Mouse (Mus musculus) C2C12 (cell line): ENCODE results near the gene Irx4. TPM values are rescaled to one million over a fixed set of nuclear protein-coding genes. Genes with fewer than 3 reads are reported as not detected.

Experiments
- H3K27me3 ChIP-seq: one replicate; pipeline ENCODE4 v1.6.1; 2011; ENCODE audit not compliant: control insufficient read depth, insufficient read depth, insufficient read length
- H3K36me3 ChIP-seq: one replicate; pipeline ENCODE4 v1.6.1; 2011; ENCODE audit not compliant: control insufficient read depth, insufficient read depth
- H3K4me3 ChIP-seq: one replicate; pipeline ENCODE4 v1.5.1; 2011; ENCODE audit warnings: mild to moderate bottlenecking, control low read depth; ENCODE audit not compliant: poor library complexity, insufficient read depth, severe bottlenecking
- H3K79me2 ChIP-seq: one replicate; pipeline ENCODE4 v1.6.1; 2011; ENCODE audit not compliant: control insufficient read depth, insufficient read depth
- H3K79me3 ChIP-seq: one replicate; pipeline ENCODE4 v1.6.1; 2011; ENCODE audit warnings: low read depth, control low read depth
- H3ac ChIP-seq: one replicate; pipeline ENCODE3; 2011; ENCODE audit warnings: low read depth; ENCODE audit not compliant: control insufficient read depth, insufficient read length
- CEBPB ChIP-seq: IDR thresholded peaks from one replicate; pipeline ENCODE4 v1.6.1; 2011; ENCODE audit warnings: low read depth, mild to moderate bottlenecking, control low read depth, moderate library complexity
- CTCF ChIP-seq: IDR thresholded peaks from one replicate; pipeline ENCODE4 v1.5.1; 2011; ENCODE audit not compliant: control insufficient read depth, insufficient read depth, insufficient read length
- FOSL1 ChIP-seq: IDR thresholded peaks from one replicate; pipeline ENCODE4 v1.8.0; 2011; ENCODE audit warnings: mild to moderate bottlenecking, low read length; ENCODE audit not compliant: poor library complexity, insufficient read depth, severe bottlenecking
- MAX ChIP-seq: IDR thresholded peaks from one replicate; pipeline ENCODE4 v1.6.1; 2011; ENCODE audit warnings: mild to moderate bottlenecking, control low read depth
- MYOD1 ChIP-seq: IDR thresholded peaks from one replicate; pipeline ENCODE4 v1.6.1; 2011; ENCODE audit warnings: low read depth; ENCODE audit not compliant: control insufficient read depth, insufficient read length
- MYOG ChIP-seq: IDR thresholded peaks from one replicate; pipeline ENCODE4 v1.6.1; 2011; ENCODE audit not compliant: control insufficient read depth, insufficient read length; ENCODE audit errors: extremely low read depth
- USF1 ChIP-seq: IDR thresholded peaks from one replicate; pipeline ENCODE4 v1.6.1; 2011; ENCODE audit warnings: low read depth, mild to moderate bottlenecking, control low read depth, moderate library complexity
- polyA plus RNA-seq: library from polyadenylated mRNA; unstranded; fragments of >200 nt; fragmentation: generic; extraction: Trizol; gene quantifications from one replicate; pipeline ENCODE4 v1.2.1, GENCODE M21; 2012; ENCODE audit warnings: missing spikeins

The Irx4 gene
- polyA plus RNA-seq, 1 experiment = not detected

- TF ChIP-seq MYOG (no peak), CTCF (no peak), USF1 (no peak), CEBPB (no peak), FOSL1 (no peak), MYOD1 (no peak)
- peaks cover 58% of the 10 kb centered on the region for H3K27me3 ChIP-seq
- H3K4me3 ChIP-seq = no peak overlapping the region
- no peaks in the 10 kb centered on the region for H3K79me3 ChIP-seq
- no peaks in the 10 kb centered on the region for H3K79me2 ChIP-seq
- no peak overlapping the region for H3ac ChIP-seq
- no peaks in the 10 kb centered on the region for H3K36me3 ChIP-seq
Observed at GRCm38 (mm10) chr13:73262336-73263127, 2.3 kb downstream of the Irx4 start.

- no peaks in the 10 kb centered on the region for H3K79me2 ChIP-seq
- H3K4me3 ChIP-seq = no peak overlapping the region
- no peaks in the 10 kb centered on the region for H3K79me3 ChIP-seq
- H3K36me3 ChIP-seq = no peaks in the 10 kb centered on the region
- TF ChIP-seq USF1 (no peak), CEBPB (no peak), FOSL1 (no peak), MYOG (no peak), MYOD1 (no peak), MAX (no peak), CTCF (no peak)
- peaks cover 64% of the 10 kb centered on the region for H3K27me3 ChIP-seq
- H3ac ChIP-seq = no peak overlapping the region
Observed at GRCm38 (mm10) chr13:73263128-73263971, 3.1 kb downstream of the Irx4 start.

- Histone ChIP-seq H3K27me3 (peaks cover 73% of the 10 kb centered on the region), H3ac (no peak overlapping the region), H3K79me2 (no peaks in the 10 kb centered on the region), H3K36me3 (no peaks in the 10 kb centered on the region), H3K79me3 (no peaks in the 10 kb centered on the region), H3K4me3 (no peak overlapping the region)
- TF ChIP-seq MYOG (no peak), FOSL1 (no peak), CEBPB (no peak), USF1 (no peak), MYOD1 (no peak), CTCF (no peak), MAX (no peak)
Observed at GRCm38 (mm10) chr13:73264166-73264735, 4.0 kb downstream of the Irx4 start.

- Histone ChIP-seq H3K79me2 (no peaks in the 10 kb centered on the region), H3K79me3 (no peaks in the 10 kb centered on the region), H3ac (no peak overlapping the region), H3K4me3 (no peak overlapping the region), H3K27me3 (peaks cover 78% of the 10 kb centered on the region), H3K36me3 (no peaks in the 10 kb centered on the region)
- TF ChIP-seq MAX = no peak
- no peak for TF ChIP-seq FOSL1
- no peak for TF ChIP-seq CTCF
- TF ChIP-seq MYOG = no peak
- TF ChIP-seq CEBPB = no peak
- TF ChIP-seq USF1 = no peak
- no peak for TF ChIP-seq MYOD1
Observed at GRCm38 (mm10) chr13:73264831-73265230, 4.6 kb downstream of the Irx4 start.

- Histone ChIP-seq H3K79me2 (no peaks in the 10 kb centered on the region), H3K4me3 (no peak overlapping the region), H3K27me3 (peaks cover 80% of the 10 kb centered on the region), H3K79me3 (no peaks in the 10 kb centered on the region), H3ac (no peak overlapping the region), H3K36me3 (no peaks in the 10 kb centered on the region)
- TF ChIP-seq MYOD1 (no peak), MYOG (no peak), CEBPB (no peak), CTCF (no peak), USF1 (no peak), MAX (no peak), FOSL1 (no peak)
Observed at GRCm38 (mm10) chr13:73265442-73265841, 5.2 kb downstream of the Irx4 start.
